Mouse (Mus musculus): ENCODE data around the gene Tab1. TPM values are rescaled to one million over a fixed set of nuclear protein-coding genes. Genes with fewer than 3 reads are reported as not detected.

Tab1 gene
- polyA plus RNA-seq, 1 experiment: 50.0 TPM

GRCm38 (mm10) chr15:80107143-80107542 lies 25.8 kb upstream of the Tab1 start:
- WGBS: 63% methylated on average over 8 of the region's 8 CpGs

DNA sequence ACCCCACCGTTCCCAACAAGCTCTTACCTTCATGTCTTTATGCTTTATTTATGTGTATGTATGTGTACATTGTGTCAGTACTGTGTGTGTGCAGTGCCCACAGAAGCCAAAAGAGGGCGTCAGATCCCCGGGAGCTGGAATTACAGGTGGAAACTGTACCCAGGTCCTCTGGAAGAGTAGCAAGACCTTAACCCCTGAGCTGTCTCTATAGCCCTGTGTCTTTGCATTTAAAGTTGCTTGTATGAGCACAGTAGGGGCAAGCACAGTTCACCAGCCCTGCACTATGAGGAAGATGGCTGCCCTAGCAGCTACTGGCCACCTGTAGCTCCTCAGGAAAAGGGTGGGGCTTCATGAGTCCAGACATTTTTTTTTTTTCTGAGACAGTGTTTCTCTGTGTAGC lies 25.4 kb upstream of the Tab1 start:
- no peak for TF ChIP-seq POLR2A (IDR thresholded peaks at IDR 0.05; ENCODE audit: borderline replicate concordance, insufficient read depth, low read length)
- TF ChIP-seq CTCF (IDR thresholded peaks at IDR 0.05; ENCODE audit: borderline replicate concordance, insufficient read depth, low read depth, low read length): no peak
- H3K27ac ChIP-seq (ENCODE audit: insufficient read depth, low read length): 0 out of 2 replicates have a peak overlapping the region, but pooled peaks have one; percentile 20
- H3K4me1 ChIP-seq (ENCODE audit: control insufficient read depth, insufficient read depth, low read length): peaks cover 54% of the 10 kb centered on the region
- H3K4me3 ChIP-seq (replicated peaks; ENCODE audit: insufficient read depth, low read depth, low read length): no peak overlapping the region
- no peak for DNase-seq
- no peaks in the 10 kb centered on the region for H3K27me3 ChIP-seq (ENCODE audit: control insufficient read depth, insufficient read depth, low read length)
- 93% methylated on average over 3 of the region's 3 CpGs for WGBS

More at GRCm38 (mm10) chr15:80107143-80107542, 25.8 kb upstream of the Tab1 start:
- H3K4me3 ChIP-seq (replicated peaks; ENCODE audit: insufficient read depth, low read depth, low read length): no peak overlapping the region
- peak overlapping the region; percentile 20; the same call in 1 of the 2 replicates for H3K27ac ChIP-seq (ENCODE audit: insufficient read depth, low read length)
- TF ChIP-seq POLR2A (IDR thresholded peaks at IDR 0.05; ENCODE audit: borderline replicate concordance, insufficient read depth, low read length) (no peak), CTCF (IDR thresholded peaks at IDR 0.05; ENCODE audit: borderline replicate concordance, insufficient read depth, low read depth, low read length) (no peak)
- DNase-seq: no peak
- H3K27me3 ChIP-seq (ENCODE audit: control insufficient read depth, insufficient read depth, low read length): no peaks in the 10 kb centered on the region
- H3K4me1 ChIP-seq (ENCODE audit: control insufficient read depth, insufficient read depth, low read length): peaks cover 58% of the 10 kb centered on the region

DNA sequence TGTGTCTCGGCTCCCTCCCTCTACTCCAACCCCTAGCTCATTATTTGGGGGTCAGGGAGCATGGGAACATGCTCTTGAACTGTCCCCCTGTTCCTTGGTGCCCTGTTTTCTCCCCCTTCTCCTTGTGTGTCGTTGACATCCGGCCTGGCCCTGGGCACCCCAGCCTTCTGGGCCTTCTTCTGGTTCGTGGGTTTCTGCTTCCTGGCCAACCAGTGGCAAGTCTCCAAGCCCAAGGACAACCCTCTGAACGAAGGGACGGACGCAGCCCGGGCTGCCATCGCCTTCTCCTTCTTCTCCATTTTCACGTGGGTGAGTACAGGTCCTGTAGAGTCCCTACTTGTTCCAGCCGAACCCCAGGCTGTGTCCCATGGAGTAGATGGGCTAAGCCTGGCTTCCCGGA lies 21.5 kb upstream of the Tab1 start:
- no peaks in the 10 kb centered on the region for H3K27me3 ChIP-seq (ENCODE audit: control insufficient read depth, insufficient read depth, low read length)
- H3K4me1 ChIP-seq (ENCODE audit: control insufficient read depth, insufficient read depth, low read length): peaks cover 29% of the 10 kb centered on the region
- 28% methylated on average over 12 of the region's 12 CpGs for WGBS
- peak in 1 of 2 experiments; percentile 41 for DNase-seq
- H3K27ac ChIP-seq (ENCODE audit: insufficient read depth, low read length): no peak overlapping the region
- TF ChIP-seq CTCF (IDR thresholded peaks at IDR 0.05; ENCODE audit: borderline replicate concordance, insufficient read depth, low read depth, low read length): no peak
- no peak for TF ChIP-seq POLR2A (IDR thresholded peaks at IDR 0.05; ENCODE audit: borderline replicate concordance, insufficient read depth, low read length)
- no peak overlapping the region for H3K4me3 ChIP-seq (replicated peaks; ENCODE audit: insufficient read depth, low read depth, low read length)

DNA sequence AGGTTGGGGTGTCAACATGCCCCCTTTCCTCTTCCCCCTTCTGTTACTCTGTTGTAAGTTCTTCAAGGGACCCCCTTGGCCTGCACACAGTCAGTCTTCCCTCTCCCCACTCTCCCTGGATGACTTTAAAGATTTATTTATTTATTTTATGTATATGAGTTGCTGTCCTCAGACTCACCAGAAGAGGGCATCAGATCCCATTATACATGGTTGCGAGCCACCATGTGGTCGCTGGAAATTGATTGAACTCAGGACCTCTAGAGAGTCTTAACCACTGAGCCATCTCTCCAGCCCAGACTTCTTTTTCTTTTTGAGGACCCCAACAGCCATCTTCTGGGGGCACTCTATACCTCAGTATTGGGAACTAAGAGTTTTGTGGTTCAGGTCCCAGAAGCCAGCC lies 20.4 kb upstream of the Tab1 start:
- DNase-seq: no peak
- peak; percentile 19; the same call in 1 of the 2 replicates for TF ChIP-seq CTCF (IDR thresholded peaks at IDR 0.05; ENCODE audit: borderline replicate concordance, insufficient read depth, low read depth, low read length)
- TF ChIP-seq POLR2A (IDR thresholded peaks at IDR 0.05; ENCODE audit: borderline replicate concordance, insufficient read depth, low read length): no peak
- peaks cover 20% of the 10 kb centered on the region for H3K4me1 ChIP-seq (ENCODE audit: control insufficient read depth, insufficient read depth, low read length)
- H3K27ac ChIP-seq (ENCODE audit: insufficient read depth, low read length): no peak overlapping the region
- no peak overlapping the region for H3K4me3 ChIP-seq (replicated peaks; ENCODE audit: insufficient read depth, low read depth, low read length)
- no peaks in the 10 kb centered on the region for H3K27me3 ChIP-seq (ENCODE audit: control insufficient read depth, insufficient read depth, low read length)
- whole genome bisulfite sequencing: 54% methylated on average over 2 of the region's 2 CpGs

GRCm38 (mm10) chr15:80114414-80114813 lies 18.5 kb upstream of the Tab1 start:
- DNase-seq: no peak
- no peak overlapping the region for H3K27ac ChIP-seq (ENCODE audit: insufficient read depth, low read length)
- H3K4me1 ChIP-seq (ENCODE audit: control insufficient read depth, insufficient read depth, low read length): peaks cover 19% of the 10 kb centered on the region
- no peak for TF ChIP-seq POLR2A (IDR thresholded peaks at IDR 0.05; ENCODE audit: borderline replicate concordance, insufficient read depth, low read length)
- TF ChIP-seq CTCF (IDR thresholded peaks at IDR 0.05; ENCODE audit: borderline replicate concordance, insufficient read depth, low read depth, low read length): no peak
- H3K27me3 ChIP-seq (ENCODE audit: control insufficient read depth, insufficient read depth, low read length): no peaks in the 10 kb centered on the region
- 96% methylated on average over 7 of the region's 7 CpGs for WGBS
- H3K4me3 ChIP-seq (replicated peaks; ENCODE audit: insufficient read depth, low read depth, low read length): no peak overlapping the region

GRCm38 (mm10) chr15:80115256-80115655 lies 17.7 kb upstream of the Tab1 start:
- Histone ChIP-seq H3K27ac (ENCODE audit: insufficient read depth, low read length) (no peak overlapping the region), H3K27me3 (ENCODE audit: control insufficient read depth, insufficient read depth, low read length) (no peaks in the 10 kb centered on the region), H3K4me1 (ENCODE audit: control insufficient read depth, insufficient read depth, low read length) (peaks cover 17% of the 10 kb centered on the region), H3K4me3 (replicated peaks; ENCODE audit: insufficient read depth, low read depth, low read length) (no peak overlapping the region)
- WGBS: 62% methylated on average over 5 of the region's 5 CpGs
- no peak for TF ChIP-seq POLR2A (IDR thresholded peaks at IDR 0.05; ENCODE audit: borderline replicate concordance, insufficient read depth, low read length)
- no peak for DNase-seq

GRCm38 (mm10) chr15:80115866-80116794 lies 16.8 kb upstream of the Tab1 start:
- Histone ChIP-seq H3K27me3 (ENCODE audit: control insufficient read depth, insufficient read depth, low read length) (no peaks in the 10 kb centered on the region), H3K27ac (ENCODE audit: insufficient read depth, low read length) (no peak overlapping the region), H3K4me3 (replicated peaks; ENCODE audit: insufficient read depth, low read depth, low read length) (no peak overlapping the region), H3K4me1 (ENCODE audit: control insufficient read depth, insufficient read depth, low read length) (peaks cover 9% of the 10 kb centered on the region)
- no peak for DNase-seq
- TF ChIP-seq CTCF (IDR thresholded peaks at IDR 0.05; ENCODE audit: borderline replicate concordance, insufficient read depth, low read depth, low read length) (no peak), POLR2A (IDR thresholded peaks at IDR 0.05; ENCODE audit: borderline replicate concordance, insufficient read depth, low read length) (no peak)
- WGBS: 49% methylated on average over 13 of the region's 13 CpGs

- 61% methylated on average over 8 of the region's 8 CpGs for WGBS
- H3K4me3 ChIP-seq (replicated peaks; ENCODE audit: insufficient read depth, low read depth, low read length): no peak overlapping the region
- no peak overlapping the region for H3K27ac ChIP-seq (ENCODE audit: insufficient read depth, low read length)
- TF ChIP-seq POLR2A (IDR thresholded peaks at IDR 0.05; ENCODE audit: borderline replicate concordance, insufficient read depth, low read length) (no peak), CTCF (IDR thresholded peaks at IDR 0.05; ENCODE audit: borderline replicate concordance, insufficient read depth, low read depth, low read length) (no peak)
- no peaks in the 10 kb centered on the region for H3K27me3 ChIP-seq (ENCODE audit: control insufficient read depth, insufficient read depth, low read length)
- no peak for DNase-seq
- H3K4me1 ChIP-seq (ENCODE audit: control insufficient read depth, insufficient read depth, low read length): peaks cover 5% of the 10 kb centered on the region; the same call in 1 of the 2 replicates
Observed at GRCm38 (mm10) chr15:80117154-80117553, 15.8 kb upstream of the Tab1 start.

All from cerebellum, adult 2 months (tissue).